Mouse (Mus musculus): ENCODE measurements around the gene Wbp2.
"Not testable (repeated sequence)": the region's sequence is repeated elsewhere in the genome, so short reads cannot be mapped to it uniquely, and the experiment has no call there.

Gene Wbp2

GRCm38 (mm10) chr11:116109441-116110081 lies 22.8 kb upstream of the Wbp2 start:
- no peak for DNase-seq (ENCODE audit: extremely low read depth, low read depth)

GRCm38 (mm10) chr11:116108464-116109137 lies 21.8 kb upstream of the Wbp2 start:
- no peak for DNase-seq (ENCODE audit: extremely low read depth, low read depth)

- DNase-seq (ENCODE audit: extremely low read depth, low read depth): no peak
These were observed 21.0 kb upstream of the Wbp2 start for GRCm38 (mm10) chr11:116107777-116108285.

GRCm38 (mm10) chr11:116106963-116107776 lies 20.4 kb upstream of the Wbp2 start:
- no peak for DNase-seq (ENCODE audit: extremely low read depth, low read depth)

- no peak for DNase-seq (ENCODE audit: extremely low read depth, low read depth)
These were observed 19.6 kb upstream of the Wbp2 start for GRCm38 (mm10) chr11:116106154-116106962.

- DNase-seq (ENCODE audit: extremely low read depth, low read depth): no peak
These were observed 18.3 kb upstream of the Wbp2 start for GRCm38 (mm10) chr11:116105065-116105464.

- DNase-seq (ENCODE audit: extremely low read depth, low read depth): no peak
These were observed 17.3 kb upstream of the Wbp2 start for GRCm38 (mm10) chr11:116104006-116104646.

- DNase-seq (ENCODE audit: extremely low read depth, low read depth): no peak
These were observed 16.8 kb upstream of the Wbp2 start for GRCm38 (mm10) chr11:116103572-116103971.

- no peak for DNase-seq (ENCODE audit: extremely low read depth, low read depth)
These were observed 15.7 kb upstream of the Wbp2 start for GRCm38 (mm10) chr11:116102472-116102871.

GRCm38 (mm10) chr11:116101931-116102381 lies 15.2 kb upstream of the Wbp2 start:
- no peak for DNase-seq (ENCODE audit: extremely low read depth, low read depth)

- no peak for DNase-seq (ENCODE audit: extremely low read depth, low read depth)
These were observed 14.0 kb upstream of the Wbp2 start for GRCm38 (mm10) chr11:116100839-116101238.

- DNase-seq (ENCODE audit: extremely low read depth, low read depth): no peak
These were observed 13.6 kb upstream of the Wbp2 start for GRCm38 (mm10) chr11:116100385-116100784.

- no peak for DNase-seq (ENCODE audit: extremely low read depth, low read depth)
These were observed 12.7 kb upstream of the Wbp2 start for GRCm38 (mm10) chr11:116099462-116099861.

GRCm38 (mm10) chr11:116098711-116099460 lies 12.1 kb upstream of the Wbp2 start:
- no peak for DNase-seq (ENCODE audit: extremely low read depth, low read depth)

- no peak for DNase-seq (ENCODE audit: extremely low read depth, low read depth)
These were observed 9.7 kb upstream of the Wbp2 start for GRCm38 (mm10) chr11:116096213-116097108.

- no peak for DNase-seq (ENCODE audit: extremely low read depth, low read depth)
These were observed 8.8 kb upstream of the Wbp2 start for GRCm38 (mm10) chr11:116095573-116095972.

- peak; percentile 92 for DNase-seq (ENCODE audit: extremely low read depth, low read depth)
These were observed 7.2 kb upstream of the Wbp2 start for GRCm38 (mm10) chr11:116093771-116094565.

GRCm38 (mm10) chr11:116092959-116093358 lies 6.2 kb upstream of the Wbp2 start:
- DNase-seq (ENCODE audit: extremely low read depth, low read depth): not testable (repeated sequence)
